Mouse (Mus musculus) mouse embryonic stem cell (cell line): Measurements from ENCODE around the gene Actr10.

Experiments used
- in situ Hi-C, 2 experiments: fragments of 300-500 bp; cut with MboI; formaldehyde crosslinking; loops; 1 replicate in 1 of 2; 3 replicates in 1 of 2; pipeline ENCODE4 v1.14.3; 2019 to 2020; ENCODE audit warnings: low sequenced_read_pairs in 2 of 2, low pct_unique_long_range_greater_than_20kb in 1 of 2, mixed read lengths in 1 of 2; ENCODE audit not compliant: unreplicated experiment in 1 of 2

Actr10 gene

DNA sequence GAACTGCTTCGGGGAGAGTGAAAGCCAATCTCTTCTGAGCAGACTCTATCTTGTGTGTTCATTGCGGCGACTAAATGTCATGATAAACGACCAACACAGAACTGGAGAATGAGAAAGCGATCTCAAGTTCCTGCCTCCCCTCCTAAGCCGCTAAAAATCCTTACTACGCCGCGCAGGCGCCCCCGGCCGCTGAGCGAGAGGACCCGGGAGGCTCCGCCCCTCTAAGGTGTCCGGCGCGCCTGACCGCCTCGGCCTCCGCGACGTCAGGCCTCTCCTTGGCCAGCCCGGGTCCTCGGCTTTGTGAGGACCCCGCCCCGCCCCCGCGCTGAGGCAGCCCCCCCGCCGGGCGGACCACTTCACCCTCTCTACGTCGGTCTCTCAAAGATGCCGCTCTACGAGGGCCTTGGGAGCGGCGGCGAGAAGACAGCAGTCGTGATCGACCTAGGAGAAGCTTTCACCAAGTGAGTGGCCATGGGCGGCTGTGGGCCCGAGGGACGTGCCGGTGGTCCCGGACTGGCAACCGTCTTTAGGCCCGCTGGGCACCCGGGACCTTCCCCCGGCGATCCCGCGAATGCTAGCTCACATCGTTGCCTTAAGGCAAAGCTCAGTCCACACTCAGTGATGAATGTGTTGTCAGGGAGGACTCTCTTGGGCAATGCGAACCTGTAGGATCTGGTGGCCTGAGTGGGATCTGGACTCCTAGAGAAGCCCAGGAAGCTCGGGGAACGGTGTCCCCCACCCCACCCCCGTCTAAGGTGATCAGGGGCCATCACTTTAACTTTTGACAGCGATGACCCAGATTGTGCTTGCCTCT is at the start of gene Actr10:
Actr10 (plus strand) TSS at position 287 of the 814 bp plus-strand sequence.
- in situ Hi-C loops: no loop called here

DNA sequence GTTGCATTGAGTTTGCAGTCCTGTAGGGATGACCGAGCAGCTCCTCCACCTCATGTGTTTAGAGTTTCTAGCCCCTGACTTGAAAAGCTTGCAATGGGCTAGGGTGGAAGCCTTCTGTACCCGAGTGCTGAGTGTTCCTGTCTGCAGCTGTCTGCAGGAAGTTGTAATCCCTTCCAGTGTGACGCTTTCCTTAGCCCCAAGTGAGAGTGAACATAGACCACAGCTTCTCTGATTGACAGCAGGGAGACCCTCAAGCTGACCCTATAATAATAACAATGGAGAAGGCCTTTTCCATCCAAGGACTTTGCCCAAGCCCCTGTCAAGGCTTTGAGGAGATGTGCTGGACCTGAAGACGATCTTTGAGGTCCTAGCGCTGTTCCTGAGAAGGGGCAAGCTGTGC is 47.3 kb upstream of the Actr10 start:
- in situ Hi-C loops: no loop called here

DNA sequence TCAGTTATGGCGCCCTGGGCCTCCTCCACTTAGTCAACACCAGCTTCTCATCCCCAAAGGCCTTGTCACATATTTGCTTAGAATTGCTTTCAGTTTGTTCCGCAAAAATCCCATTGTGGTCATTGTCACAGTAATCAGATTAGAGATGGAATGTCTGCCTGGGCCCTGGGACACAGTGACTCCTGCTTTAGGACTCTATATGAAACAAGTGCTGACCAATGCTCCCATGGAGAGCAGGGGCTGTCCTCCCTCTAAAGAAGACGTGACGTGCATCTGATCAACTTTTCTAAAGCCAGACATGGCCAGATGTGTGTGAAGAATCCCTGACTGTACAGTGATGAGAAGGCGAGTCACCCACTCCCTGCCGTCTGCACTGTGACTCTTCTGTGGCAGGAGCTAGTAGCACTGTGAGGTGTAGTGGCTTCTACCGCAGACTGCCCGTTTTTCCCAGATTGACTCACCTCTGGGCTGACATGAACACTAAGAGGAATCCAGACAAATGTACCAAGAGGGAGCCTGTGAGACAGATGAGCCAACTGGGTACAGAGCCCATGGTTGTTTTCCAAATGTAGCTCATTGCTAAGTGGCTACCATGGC is 46.7 kb upstream of the Actr10 start:
- in situ Hi-C loops: no loop called here

DNA sequence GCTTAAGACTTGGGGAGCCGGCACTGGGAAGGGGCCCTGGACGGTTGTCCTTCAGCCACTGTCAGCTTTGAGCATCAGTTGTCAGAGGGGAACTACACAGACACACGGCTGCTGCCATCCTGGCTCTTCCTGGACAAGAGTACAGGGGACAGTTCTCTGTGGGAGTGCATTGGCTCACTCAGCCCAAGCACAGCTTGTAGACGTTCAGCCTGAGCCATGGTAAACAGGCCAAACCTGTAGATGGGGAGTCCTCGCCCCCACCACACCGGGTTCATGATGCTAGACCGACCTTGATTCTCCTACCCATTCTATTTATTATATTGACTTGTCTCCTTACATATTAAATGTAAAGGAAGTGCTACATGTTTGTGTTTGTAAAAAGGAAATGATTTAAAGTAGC is 42.4 kb upstream of the Actr10 start:
- in situ Hi-C loops: no loop called here

DNA sequence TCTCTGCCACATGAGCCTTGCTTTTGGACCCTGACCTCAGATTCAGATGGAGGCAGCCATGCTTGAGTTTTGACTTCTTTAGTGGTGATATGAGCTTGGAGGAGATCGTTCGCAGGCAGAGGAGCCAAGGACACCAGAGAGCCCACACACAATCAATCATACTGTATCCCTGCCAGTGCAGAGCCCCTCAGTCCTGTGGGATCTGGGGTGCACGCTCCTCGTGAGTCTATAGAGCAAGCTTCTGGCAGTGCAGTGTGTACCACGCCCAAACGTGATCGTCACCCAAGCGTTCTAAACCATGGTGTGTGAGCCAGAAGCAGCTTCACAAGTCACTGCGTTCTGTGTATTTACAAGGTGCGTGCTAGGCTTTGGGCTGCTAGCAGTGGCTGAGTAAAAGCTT is 41.6 kb upstream of the Actr10 start:
- in situ Hi-C loops: no loop called here

DNA sequence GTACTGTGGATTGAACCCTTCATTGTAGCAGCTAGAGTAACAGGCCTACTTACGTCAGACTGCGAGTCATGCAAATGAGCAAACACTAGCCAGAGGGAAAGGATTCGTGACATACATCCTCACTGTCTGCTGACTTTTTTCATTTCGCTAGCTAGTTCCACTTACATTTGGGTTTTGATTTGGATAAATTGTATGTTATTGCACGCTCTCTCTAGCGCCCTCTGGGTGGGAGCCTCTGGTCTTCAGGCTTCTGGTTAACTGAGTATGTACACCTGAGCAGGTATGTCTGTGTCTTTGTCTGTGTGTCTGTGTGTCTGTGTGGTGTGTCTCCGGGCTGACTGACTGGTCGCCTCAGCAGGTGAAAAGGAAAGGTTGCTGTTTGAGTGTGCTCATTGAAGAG is 40.2 kb upstream of the Actr10 start:
- in situ Hi-C loops: no loop called here

DNA sequence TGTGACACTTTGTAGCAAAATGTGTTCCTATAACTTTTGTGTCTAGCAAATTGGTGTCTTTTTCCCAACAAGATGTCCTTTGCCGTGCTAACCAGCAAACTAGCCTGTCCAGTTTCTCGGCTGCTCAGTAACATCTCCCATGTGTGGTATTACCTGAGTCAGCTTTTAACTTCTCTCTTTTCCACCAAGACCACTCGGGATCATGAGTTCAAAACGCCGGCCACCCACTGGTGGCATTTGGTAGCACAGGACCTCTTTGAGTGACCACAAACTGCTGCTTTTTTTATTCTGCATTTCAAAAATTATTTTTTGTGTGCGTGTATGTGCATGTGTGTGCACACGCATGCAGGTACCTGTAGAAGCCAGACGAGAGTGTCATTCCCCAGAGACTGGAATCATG is 39.2 kb upstream of the Actr10 start:
- in situ Hi-C loops: no loop called here

DNA sequence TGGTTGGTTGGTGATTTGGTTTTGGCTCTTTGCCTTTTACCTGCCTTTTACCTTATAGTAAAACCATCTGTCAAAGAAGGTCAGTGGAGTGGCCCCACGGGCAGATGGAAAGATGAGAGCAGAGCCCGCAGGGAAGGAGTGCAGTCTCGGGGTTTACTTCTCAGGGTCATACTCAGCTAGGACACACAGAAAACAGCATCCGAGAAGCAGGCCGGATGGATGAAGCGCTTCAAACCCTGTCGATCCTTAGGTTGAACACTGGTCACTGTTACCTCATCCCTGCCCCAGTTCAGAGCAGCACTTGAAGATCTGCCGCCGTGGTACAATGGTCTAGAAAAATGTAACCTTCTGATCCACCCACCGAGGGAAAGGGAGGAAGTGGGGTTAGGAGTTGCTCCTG is 33.2 kb upstream of the Actr10 start:
- in situ Hi-C loops: loop anchor here in 1 of 2 experiments (10.0 kb wide), 1 partner anchor 190 kb away; no protein-coding TSS in a partner anchor

DNA sequence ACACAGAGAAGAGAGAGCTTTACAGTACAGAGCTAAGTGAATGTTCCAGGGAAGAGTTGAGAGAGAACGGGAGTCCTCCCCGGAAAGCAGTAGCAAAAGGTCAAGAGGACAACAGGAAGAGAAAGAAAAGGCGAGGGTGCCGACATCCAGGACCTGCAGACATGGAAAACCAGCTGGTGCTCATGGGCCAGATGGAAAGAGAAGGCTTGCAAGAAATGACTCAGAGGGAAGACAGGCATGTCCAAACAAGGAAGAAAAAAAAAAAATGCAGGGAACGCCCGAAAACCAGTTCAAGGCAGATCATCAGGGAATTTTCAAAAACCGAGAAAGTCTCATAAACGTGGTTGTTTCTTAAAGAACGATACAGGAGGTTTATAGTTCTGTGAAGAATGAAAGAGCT is 30.8 kb upstream of the Actr10 start:
- in situ Hi-C loops: loop anchor here in 1 of 2 experiments (10.0 kb wide), 1 partner anchor 192 kb away; no protein-coding TSS in a partner anchor

DNA sequence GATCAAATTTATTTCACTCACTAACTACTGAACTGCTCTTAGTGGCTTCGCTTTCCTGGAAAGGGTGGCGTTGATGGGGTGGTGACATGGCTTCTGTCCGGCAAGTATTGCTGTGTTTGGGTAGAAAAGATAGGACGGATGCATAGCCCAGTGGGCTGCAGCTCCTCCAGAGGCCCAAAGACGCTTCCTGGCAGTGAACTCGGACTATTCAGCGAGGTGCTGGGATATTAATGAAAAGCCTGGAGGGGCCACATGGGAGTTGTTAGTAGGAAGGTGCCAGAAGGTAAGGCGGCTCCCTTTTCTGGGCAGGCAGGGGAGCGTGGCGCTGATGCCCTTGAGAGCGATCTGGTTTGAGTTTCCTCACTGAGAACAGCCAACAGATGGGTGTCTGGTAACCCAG is 30.0 kb upstream of the Actr10 start:
- in situ Hi-C loops: loop anchor here in 1 of 2 experiments (10.0 kb wide), 1 partner anchor 193 kb away; no protein-coding TSS in a partner anchor

DNA sequence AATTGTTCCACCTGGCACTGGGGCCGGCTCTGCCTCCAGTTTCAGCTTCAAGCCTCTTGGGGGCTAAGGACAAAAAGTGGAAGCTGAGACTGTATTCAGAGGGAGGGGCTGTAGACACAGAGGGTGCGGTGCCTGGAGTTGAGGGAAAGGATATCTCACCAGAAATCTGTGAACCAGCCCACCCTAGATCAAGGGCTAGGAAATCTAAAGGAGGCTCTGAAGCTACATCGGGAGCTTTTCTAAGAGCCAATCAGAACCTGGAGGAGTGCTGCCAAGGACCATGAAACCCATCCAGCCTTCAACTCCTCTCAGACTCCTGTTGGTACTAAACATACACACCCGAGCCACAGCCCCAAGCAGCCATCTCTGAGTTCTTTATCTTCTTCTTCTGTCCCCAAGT is 29.6 kb upstream of the Actr10 start:
- in situ Hi-C loops: loop anchor here in 1 of 2 experiments (10.0 kb wide), 1 partner anchor 193 kb away; no protein-coding TSS in a partner anchor

DNA sequence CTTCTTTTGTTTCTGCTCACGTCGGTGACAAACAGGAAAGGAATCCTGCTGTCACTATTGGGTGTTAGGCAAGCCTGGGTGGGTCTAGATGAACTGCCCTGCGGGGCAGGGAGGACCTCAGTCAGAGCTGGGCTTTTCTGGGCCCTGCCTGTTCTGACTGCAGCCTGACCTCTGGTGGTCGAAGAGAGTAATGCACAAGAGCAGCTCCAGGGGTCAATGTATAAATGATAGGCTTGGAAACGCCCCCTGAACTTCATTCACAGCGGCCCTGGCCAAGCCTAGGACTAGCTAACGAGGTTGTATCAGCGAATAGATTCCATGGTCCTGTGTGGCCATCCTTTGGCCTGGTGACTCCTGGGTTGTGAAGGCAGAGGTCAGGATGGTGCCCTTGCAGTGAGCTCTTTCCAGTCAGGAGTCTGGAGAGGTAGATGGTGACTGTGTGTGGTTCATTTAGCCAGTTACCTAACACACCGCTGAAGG is 27.4 kb upstream of the Actr10 start:
- in situ Hi-C loops: loop anchor here (5.0 kb wide), 1 partner anchor 413 kb away; no protein-coding TSS in a partner anchor

DNA sequence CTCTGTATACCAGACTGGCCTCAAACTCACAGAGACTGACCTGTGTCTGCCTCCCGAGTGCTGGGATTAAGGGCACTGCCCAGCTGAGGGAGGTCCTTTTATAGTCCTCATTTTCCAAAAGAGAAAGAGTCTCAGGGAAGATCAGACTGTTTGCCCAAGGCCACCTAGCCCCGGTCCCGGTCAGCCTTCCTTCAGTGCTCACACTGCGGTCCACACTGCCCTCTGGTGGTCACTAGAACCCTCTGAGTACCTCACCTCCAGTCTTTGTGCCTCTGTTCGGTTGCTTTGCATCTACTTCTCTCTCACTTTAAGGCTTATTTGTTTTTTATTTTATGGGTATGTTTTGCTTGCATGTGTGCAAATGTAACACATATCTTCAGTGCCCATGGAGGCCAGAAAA is 26.6 kb upstream of the Actr10 start:
- in situ Hi-C loops: loop anchor here (5.0 kb wide), 1 partner anchor 414 kb away; no protein-coding TSS in a partner anchor

DNA sequence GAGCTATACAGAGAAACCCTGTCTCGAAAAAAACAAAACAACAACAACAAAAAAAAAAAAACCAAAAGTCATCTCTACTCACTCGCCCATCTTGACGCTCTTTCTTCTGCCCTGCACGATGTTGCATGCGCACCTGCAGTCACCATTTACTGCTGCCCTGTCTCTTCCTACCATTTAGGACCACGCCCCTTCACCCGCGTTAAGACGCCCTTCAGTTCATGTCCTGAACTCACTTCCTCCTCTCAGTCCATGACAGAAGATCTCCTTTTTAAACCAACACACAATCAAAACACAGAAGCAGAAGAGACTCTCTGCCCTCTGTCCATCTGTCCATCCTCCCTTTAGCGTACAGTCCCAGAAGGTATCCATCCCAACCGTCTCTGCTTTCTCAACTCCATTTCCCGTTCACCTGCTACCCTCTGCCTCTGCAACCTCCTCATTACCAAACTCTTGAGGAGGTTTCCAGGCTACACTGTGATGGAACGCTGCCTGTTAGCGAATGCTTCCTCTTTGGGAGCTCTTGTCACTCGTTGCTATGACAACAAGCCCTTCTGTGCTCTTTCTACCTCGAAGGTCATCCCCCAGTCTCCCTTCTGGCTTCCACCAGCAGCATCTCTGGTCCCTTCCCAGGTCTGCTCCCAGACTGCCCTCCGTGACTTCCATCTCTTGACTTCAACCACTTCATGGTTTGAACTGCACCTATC is 25.8 kb upstream of the Actr10 start:
- in situ Hi-C loops: loop anchor here (5.0 kb wide), 1 partner anchor 415 kb away; no protein-coding TSS in a partner anchor

DNA sequence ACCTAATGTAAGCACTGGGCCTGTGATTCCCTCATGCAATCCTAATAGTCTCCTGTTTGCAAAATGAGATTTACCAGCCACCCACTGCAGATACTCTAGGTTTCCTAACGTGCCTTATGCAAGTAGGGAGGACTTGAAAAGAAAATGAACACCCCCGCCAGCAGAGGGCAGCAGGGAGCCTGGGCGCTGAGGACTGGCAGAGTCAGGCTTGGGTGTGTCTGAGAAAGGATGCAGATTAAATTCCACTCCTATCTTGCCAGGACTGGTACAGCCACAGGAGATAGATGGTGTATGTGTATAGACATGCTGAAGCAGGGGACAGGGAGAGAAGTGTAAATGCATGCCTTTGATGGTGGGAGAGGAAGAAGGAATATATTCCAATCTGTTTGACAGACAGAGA is 24.2 kb upstream of the Actr10 start:
- in situ Hi-C loops: loop anchor here (5.0 kb wide), 1 partner anchor 416 kb away; no protein-coding TSS in a partner anchor

DNA sequence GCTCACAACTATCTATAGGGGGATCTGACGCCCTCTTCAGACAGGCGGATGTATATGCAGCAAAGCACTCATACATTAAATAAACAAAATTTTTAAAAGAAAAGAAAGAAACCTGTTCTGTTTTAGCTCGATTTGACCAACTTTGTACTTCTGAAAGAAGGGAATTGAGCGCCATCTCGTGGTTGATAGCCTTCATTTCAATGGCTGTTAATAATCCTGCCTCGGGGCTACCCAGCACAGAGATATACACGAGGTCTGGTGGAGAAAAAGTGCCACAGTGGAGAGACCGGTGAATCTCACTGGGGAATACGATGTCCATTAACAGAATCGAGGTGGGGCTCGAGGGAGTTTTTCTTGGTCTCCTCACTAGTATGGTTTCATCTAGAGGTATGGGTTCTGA is 23.3 kb upstream of the Actr10 start:
- in situ Hi-C loops: loop anchor here (5.0 kb wide), 1 partner anchor 417 kb away; no protein-coding TSS in a partner anchor

DNA sequence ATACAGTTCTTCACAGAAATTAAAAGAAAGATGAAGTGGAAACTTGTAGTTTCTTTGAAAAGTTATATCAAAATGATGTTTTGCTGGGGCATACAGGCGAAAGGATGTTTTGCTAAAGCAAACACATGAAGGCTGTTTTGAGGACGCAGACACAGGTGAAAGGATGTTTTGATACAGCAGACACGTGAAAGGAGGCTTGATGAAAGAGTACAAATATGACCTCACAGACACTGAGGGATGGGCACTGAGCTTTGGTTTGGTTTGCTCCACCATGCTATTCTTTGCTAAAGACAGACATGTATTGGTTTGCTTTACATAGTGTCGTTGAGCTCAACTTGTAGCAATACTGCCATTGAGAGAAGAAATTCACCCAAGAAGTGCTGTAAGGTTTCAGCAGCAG is 7.9 kb upstream of the Actr10 start:
- in situ Hi-C loops: no loop called here

DNA sequence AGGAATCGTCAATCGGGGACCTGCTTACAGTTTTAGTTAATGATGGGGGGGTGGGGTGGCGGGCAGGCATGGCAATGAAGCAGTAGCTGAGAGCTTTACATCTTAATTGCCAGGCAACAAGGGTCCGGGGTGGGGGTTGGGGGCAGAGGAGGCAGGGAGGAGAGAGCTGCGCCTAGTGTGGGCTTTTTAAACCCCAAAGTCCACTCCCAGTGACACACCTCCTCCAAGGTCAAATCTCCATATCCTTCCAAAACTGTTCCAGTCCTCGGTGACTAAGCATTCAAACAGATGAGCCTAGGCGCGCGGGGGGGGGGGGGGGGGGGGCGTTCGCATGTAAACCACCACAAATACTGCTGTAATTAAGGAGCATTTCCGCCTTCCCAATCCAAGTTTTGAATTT is 507 bp upstream of the Actr10 start:
- in situ Hi-C loops: no loop called here

DNA sequence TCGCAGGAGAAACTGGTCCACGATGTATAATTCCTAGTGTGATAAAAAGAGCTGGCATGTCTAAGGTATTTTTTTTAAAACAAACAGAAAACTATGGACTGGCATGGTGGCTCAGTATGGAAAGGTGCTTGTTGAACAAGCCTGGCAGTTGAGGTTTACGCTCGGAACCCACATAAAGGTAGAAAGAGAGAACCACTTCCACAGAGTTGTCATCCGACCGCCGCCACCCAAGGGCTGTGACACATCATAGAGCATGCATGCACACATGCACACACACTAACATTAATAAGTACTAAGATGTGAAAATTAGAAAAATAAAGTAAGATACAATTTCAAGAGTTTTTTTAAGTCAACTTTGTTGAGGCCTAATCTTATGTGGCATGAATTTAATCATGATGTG is 3.1 kb downstream of the Actr10 start:
- in situ Hi-C loops: no loop called here
